Mouse (Mus musculus) MEL (cell line): ENCODE results near the gene Pacs1. TPM values are rescaled to one million over a fixed set of nuclear protein-coding genes. Genes with fewer than 3 reads are reported as not detected.

ENCODE experiments used
- DNase-seq: peaks from one replicate; pipeline ENCODE4 v3.0.0; 2011; ENCODE audit warnings: low read depth, low spot score
- H3K27ac ChIP-seq: 2 replicates; pipeline ENCODE4 v1.5.1; 2012; ENCODE audit warnings: low read depth, mild to moderate bottlenecking, control low read depth, low read length, moderate library complexity; ENCODE audit not compliant: control insufficient read depth
- H3K27me3 ChIP-seq, 2 experiments: fragments of 150-350 bp in 1 of 2; sonication (generic) in 1 of 2; 2 replicates each; pipeline ENCODE4 v1.6.1; 2012; ENCODE audit warnings: low read length in 2 of 2, mild to moderate bottlenecking in 2 of 2, improper control_type of control experiment in 1 of 2, moderate library complexity in 1 of 2; ENCODE audit not compliant: insufficient read depth in 2 of 2, control insufficient read depth in 1 of 2
- H3K36me3 ChIP-seq, 2 experiments: 2 replicates each; pipeline ENCODE4 v1.6.1; 2012 to 2014; ENCODE audit warnings: low read length in 2 of 2, improper control_type of control experiment in 1 of 2, inconsistent platforms in 1 of 2, mild to moderate bottlenecking in 1 of 2; ENCODE audit not compliant: insufficient read depth in 2 of 2, control insufficient read depth in 1 of 2
- H3K4me1 ChIP-seq, 2 experiments: fragments of 150-350 bp in 1 of 2; sonication (generic) in 1 of 2; 2 replicates each; pipeline ENCODE4 v1.6.1; 2012; ENCODE audit warnings: low read length in 2 of 2, improper control_type of control experiment in 1 of 2, mild to moderate bottlenecking in 1 of 2; ENCODE audit not compliant: insufficient read depth in 2 of 2, control insufficient read depth in 1 of 2
- H3K4me3 ChIP-seq, 2 experiments: fragments of 150-350 bp in 1 of 2; sonication (generic) in 1 of 2; 2 replicates each; pipeline ENCODE4 v1.5.1; 2012; ENCODE audit warnings: low read depth in 2 of 2, low read length in 2 of 2, mild to moderate bottlenecking in 2 of 2, moderate library complexity in 2 of 2, control low read depth in 1 of 2, improper control_type of control experiment in 1 of 2; ENCODE audit not compliant: control insufficient read depth in 1 of 2, insufficient read depth in 1 of 2
- H3K79me2 ChIP-seq: 2 replicates; pipeline ENCODE4 v1.6.1; 2012; ENCODE audit warnings: mild to moderate bottlenecking, low read length, moderate library complexity; ENCODE audit not compliant: control insufficient read depth, poor library complexity, insufficient read depth
- H3K9ac ChIP-seq: 2 replicates; pipeline ENCODE4 v1.6.1; 2012; ENCODE audit warnings: low read depth, mild to moderate bottlenecking, control low read depth, low read length, moderate library complexity; ENCODE audit not compliant: control insufficient read depth, poor library complexity, severe bottlenecking
- H3K9me3 ChIP-seq: fragments of 150-350 bp; sonication (generic); replicated peaks from 2 replicates; pipeline ENCODE4 v1.6.1; 2012; ENCODE audit warnings: mild to moderate bottlenecking, low read length, improper control_type of control experiment, moderate library complexity; ENCODE audit not compliant: insufficient read depth
- CTCF ChIP-seq, 3 experiments: IDR thresholded peaks in 2 of 3; conservative IDR thresholded peaks in 1 of 3; 2 replicates each; pipeline ENCODE4 v1.5.1; 2011 to 2012; ENCODE audit warnings: low read length in 3 of 3, low read depth in 2 of 3, mild to moderate bottlenecking in 2 of 3, improper control_type of control experiment in 1 of 3, inconsistent platforms in 1 of 3, mixed read lengths in 1 of 3, moderate library complexity in 1 of 3; ENCODE audit not compliant: control insufficient read depth in 1 of 3, insufficient read depth in 1 of 3, poor library complexity in 1 of 3, severe bottlenecking in 1 of 3
- ELF1 ChIP-seq: IDR thresholded peaks from 2 replicates; pipeline ENCODE4 v1.6.1; 2014; ENCODE audit warnings: low read depth, mild to moderate bottlenecking, inconsistent platforms, low read length, improper control_type of control experiment, moderate library complexity
- EP300 ChIP-seq, 2 experiments: IDR thresholded peaks; 2 replicates each; pipeline ENCODE4 v1.6.1; 2011; ENCODE audit warnings: improper control_type of control experiment in 2 of 2, low read length in 2 of 2, low read depth in 1 of 2, mild to moderate bottlenecking in 1 of 2
- GABPA ChIP-seq: IDR thresholded peaks from 2 replicates; pipeline ENCODE4 v1.6.1; 2012; ENCODE audit warnings: low read depth, mild to moderate bottlenecking, inconsistent platforms, low read length, improper control_type of control experiment, moderate library complexity
- GATA1 ChIP-seq: IDR thresholded peaks from 2 replicates; pipeline ENCODE4 v1.6.1; 2011; ENCODE audit warnings: low read depth, low read length, improper control_type of control experiment
- JUND ChIP-seq: IDR thresholded peaks from 2 replicates; pipeline ENCODE4 v1.6.1; 2011; ENCODE audit warnings: low read depth, mild to moderate bottlenecking, improper control_type of control experiment, low read length
- MAFK ChIP-seq: IDR thresholded peaks from 2 replicates; pipeline ENCODE4 v1.6.1; 2011; ENCODE audit warnings: low read depth, mild to moderate bottlenecking, low read length, improper control_type of control experiment, borderline replicate concordance
- MEF2A ChIP-seq: IDR thresholded peaks from 2 replicates; pipeline ENCODE4 v1.6.1; 2014; ENCODE audit warnings: low read depth, mild to moderate bottlenecking, inconsistent platforms, low read length, improper control_type of control experiment; ENCODE audit not compliant: poor library complexity, insufficient replicate concordance, severe bottlenecking; ENCODE audit errors: extremely low read depth
- MXI1 ChIP-seq: IDR thresholded peaks from 2 replicates; pipeline ENCODE4 v1.6.1; 2011; ENCODE audit warnings: mild to moderate bottlenecking, low read depth, low read length, improper control_type of control experiment
- MYC ChIP-seq: IDR thresholded peaks from 2 replicates; pipeline ENCODE4 v1.6.1; 2011; ENCODE audit warnings: low read depth, mild to moderate bottlenecking, low read length, improper control_type of control experiment, moderate library complexity
- NELFE ChIP-seq: IDR thresholded peaks from 2 replicates; pipeline ENCODE4 v1.6.1; 2011; ENCODE audit warnings: low read depth, low read length, improper control_type of control experiment
- NRF1 ChIP-seq: IDR thresholded peaks from 2 replicates; pipeline ENCODE4 v1.6.1; 2014; ENCODE audit warnings: low read depth, mild to moderate bottlenecking, inconsistent platforms, low read length, improper control_type of control experiment, moderate library complexity; ENCODE audit not compliant: poor library complexity, insufficient read depth, severe bottlenecking
- POLR2A ChIP-seq, 2 experiments: IDR thresholded peaks; 2 replicates each; pipeline ENCODE4 v1.6.1; 2011 to 2012; ENCODE audit warnings: low read length in 2 of 2, mild to moderate bottlenecking in 2 of 2, control low read depth in 1 of 2, improper control_type of control experiment in 1 of 2, low read depth in 1 of 2, moderate library complexity in 1 of 2; ENCODE audit not compliant: control insufficient read depth in 1 of 2, insufficient read depth in 1 of 2, poor library complexity in 1 of 2
- POLR2AphosphoS2 ChIP-seq: IDR thresholded peaks from 2 replicates; pipeline ENCODE4 v1.6.1; 2011; ENCODE audit warnings: low read length, improper control_type of control experiment
- RAD21 ChIP-seq: IDR thresholded peaks from 2 replicates; pipeline ENCODE4 v1.6.1; 2011; ENCODE audit warnings: mild to moderate bottlenecking, low read depth, low read length, improper control_type of control experiment
- RCOR1 ChIP-seq: IDR thresholded peaks from 2 replicates; pipeline ENCODE4 v1.6.1; 2012; ENCODE audit warnings: low read depth, mild to moderate bottlenecking, inconsistent platforms, low read length, improper control_type of control experiment
- SIN3A ChIP-seq: IDR thresholded peaks from 2 replicates; pipeline ENCODE4 v1.6.1; 2012; ENCODE audit warnings: low read length, improper control_type of control experiment, inconsistent platforms
- SMC3 ChIP-seq: IDR thresholded peaks from 2 replicates; pipeline ENCODE4 v1.6.1; 2011; ENCODE audit warnings: low read depth, low read length, improper control_type of control experiment
- TCF12 ChIP-seq: IDR thresholded peaks from 2 replicates; pipeline ENCODE4 v1.6.1; 2014; ENCODE audit warnings: low read depth, mild to moderate bottlenecking, inconsistent platforms, low read length, improper control_type of control experiment, moderate library complexity
- UBTF ChIP-seq: IDR thresholded peaks from 2 replicates; pipeline ENCODE4 v1.6.1; 2012; ENCODE audit warnings: low read depth, mild to moderate bottlenecking, inconsistent platforms, low read length, improper control_type of control experiment, moderate library complexity, borderline replicate concordance; ENCODE audit not compliant: insufficient read depth
- USF1 ChIP-seq: IDR thresholded peaks from 2 replicates; pipeline ENCODE4 v1.6.1; 2014; ENCODE audit warnings: low read depth, mild to moderate bottlenecking, inconsistent platforms, low read length, improper control_type of control experiment, moderate library complexity
- ZC3H11A ChIP-seq: IDR thresholded peaks from 2 replicates; pipeline ENCODE4 v1.6.1; 2012; ENCODE audit warnings: low read depth, mild to moderate bottlenecking, inconsistent platforms, low read length, improper control_type of control experiment
- ZKSCAN1 ChIP-seq: IDR thresholded peaks from 2 replicates; pipeline ENCODE4 v1.6.1; 2012; ENCODE audit warnings: low read depth, mild to moderate bottlenecking, inconsistent platforms, low read length, improper control_type of control experiment, moderate library complexity
- ZMIZ1 ChIP-seq: IDR thresholded peaks from 2 replicates; pipeline ENCODE4 v1.6.1; 2012; ENCODE audit warnings: low read depth, mild to moderate bottlenecking, inconsistent platforms, low read length, improper control_type of control experiment, moderate library complexity
- polyA plus RNA-seq, 2 experiments: library from polyadenylated mRNA; stranded (reverse) in 1 of 2; unstranded in 1 of 2; fragments of >175 nt in 1 of 2; fragments of >200 nt in 1 of 2; gene quantifications; 2 replicates each; pipeline versions ENCODE4 v1.2.1 to v1.2.4; 2012; ENCODE audit warnings: low replicate concordance in 2 of 2, low read depth in 1 of 2; ENCODE audit not compliant: insufficient read length in 2 of 2, insufficient read depth in 1 of 2, missing spikeins in 1 of 2
- total RNA-seq: library from RNA; depleted of rRNA; stranded (reverse); fragments of 300-350 nt; gene quantifications from 2 replicates; pipeline ENCODE4 v1.2.3, GENCODE M21; 2012

Gene Pacs1
- total and polyA plus RNA-seq, 3 experiments, result 5.7 to 19.9 TPM; not detected in 1

DNA sequence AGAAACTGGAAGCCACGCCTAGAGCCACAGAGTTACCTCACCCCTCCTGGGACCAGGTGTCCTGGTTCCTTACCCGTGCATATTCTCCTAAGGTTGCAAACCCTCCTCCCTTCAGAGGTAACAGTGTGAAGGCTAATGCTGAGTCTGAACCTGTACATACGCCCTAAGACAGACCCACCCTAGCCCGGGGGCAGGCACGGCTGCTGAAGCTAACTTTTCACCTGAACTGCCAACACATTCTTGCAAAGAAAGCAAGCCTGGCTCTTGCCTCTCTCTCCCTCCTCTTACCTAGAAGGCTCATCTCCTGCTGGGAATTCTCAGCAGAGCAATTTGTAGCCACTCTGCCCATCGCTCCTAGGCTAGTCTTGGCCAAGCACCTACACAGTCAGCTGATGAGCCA is 27.7 kb upstream of the Pacs1 start:
- peaks cover under 1% of the 10 kb centered on the region; the same call in 1 of the 2 replicates for H3K79me2 ChIP-seq
- DNase-seq, result no peak

DNA sequence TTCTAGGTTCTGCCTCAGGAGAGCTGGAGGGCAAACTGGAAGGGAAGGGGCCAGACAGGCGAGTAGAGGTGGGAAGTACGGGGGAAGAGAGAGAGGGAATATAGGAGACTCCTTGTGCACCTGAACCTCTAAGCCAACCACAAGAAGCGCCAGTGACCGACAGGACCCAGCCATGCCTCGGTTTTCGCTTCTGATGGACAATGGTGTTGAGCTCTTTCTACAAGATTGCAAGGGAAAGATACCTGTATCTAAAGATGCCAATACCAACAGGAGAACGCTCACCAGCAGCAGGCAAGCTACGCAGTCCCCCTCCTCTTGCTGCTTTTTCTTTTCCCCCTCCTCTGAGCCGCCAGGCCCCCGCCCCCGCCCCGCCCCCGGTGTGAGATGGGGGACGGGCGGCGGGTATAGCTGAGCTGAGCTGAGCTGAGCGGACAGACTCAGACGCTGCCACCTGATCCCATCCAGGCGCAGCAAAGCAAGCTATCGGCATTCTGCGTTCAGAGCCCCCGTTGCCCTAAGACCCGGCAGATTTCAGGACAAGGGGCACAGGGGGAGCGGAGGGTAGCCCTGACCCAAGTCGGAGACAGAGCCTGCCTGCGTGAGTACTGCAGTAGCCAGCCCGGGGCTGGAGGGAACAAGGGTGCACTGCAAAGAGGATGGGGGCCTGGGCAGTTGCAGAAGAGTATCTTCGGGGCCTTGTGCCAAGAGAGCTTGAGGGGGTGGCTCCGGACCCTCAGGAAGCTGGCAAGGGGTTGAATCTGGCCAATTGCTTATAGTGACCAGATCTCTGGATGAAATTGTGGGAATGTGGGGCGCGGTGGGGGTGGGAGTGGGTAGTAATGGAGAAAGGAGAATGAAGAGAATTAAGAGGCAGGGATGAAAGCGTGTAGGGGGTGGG is 25.2 kb upstream of the Pacs1 start, which contains the start of gene Gal3st3:
Gene Gal3st3 (plus strand): TSS at position 429 of the 898 bp plus-strand sequence.
- no peak for DNase-seq
- H3K79me2 ChIP-seq, result peaks cover 17% of the 10 kb centered on the region
- no peak within 1 kb of the TSS for H3K4me3 ChIP-seq
- H3K9me3 ChIP-seq, result no peaks in the 10 kb centered on the region
- no peak within 1 kb of the TSS for H3K9ac ChIP-seq
- TF ChIP-seq MYC, result no peak
- TF ChIP-seq RCOR1, result no peak
- TF ChIP-seq ZC3H11A, result no peak
- TF ChIP-seq NRF1, result no peak
- no peak for TF ChIP-seq POLR2AphosphoS2
- no peak for TF ChIP-seq RAD21
- TF ChIP-seq MXI1, result no peak
- TF ChIP-seq SMC3, result no peak
- no peak for TF ChIP-seq EP300 (IDR thresholded peaks at IDR 0.05; ENCODE audit: low read depth in 1 of 2, low read length in 2 of 2)
- TF ChIP-seq SIN3A, result no peak
- TF ChIP-seq NELFE, result no peak
- TF ChIP-seq POLR2A (IDR thresholded peaks at IDR 0.05; ENCODE audit: control insufficient read depth in 1 of 2, insufficient read depth in 1 of 2, low read depth in 1 of 2, low read length in 2 of 2, poor library complexity in 1 of 2), result no peak
- TF ChIP-seq USF1, result no peak
- TF ChIP-seq MAFK, result no peak
- TF ChIP-seq JUND, result no peak
- no peak for TF ChIP-seq ZKSCAN1
- TF ChIP-seq TCF12, result no peak
- TF ChIP-seq UBTF, result no peak
- TF ChIP-seq, all 39 proteins: peak for 0
- Histone ChIP-seq H3K27ac (no peak within 1 kb of the TSS), H3K4me1 (peaks cover 5 to 12% of the 10 kb centered on the region in 2 experiments), H3K36me3 (peaks cover 3 to 17% of the 10 kb centered on the region in 2 experiments; a peak in 3 of 4 replicates), H3K27me3 (no peaks in the 10 kb centered on the region)

More for the DNA sequence above, 27.7 kb upstream of the Pacs1 start:
- TF ChIP-seq ELF1 (no peak), USF1 (no peak), MEF2A (no peak), CTCF (IDR thresholded peaks at IDR 0.05 in 2 of 3, conservative IDR thresholded peaks at IDR 0.05 in 1 of 3; ENCODE audit: control insufficient read depth in 1 of 3, insufficient read depth in 1 of 3, low read depth in 2 of 3, low read length in 3 of 3, poor library complexity in 1 of 3, severe bottlenecking in 1 of 3) (no peak), SMC3 (no peak), GABPA (no peak), GATA1 (no peak), POLR2AphosphoS2 (no peak), JUND (no peak), ZC3H11A (no peak), ZMIZ1 (no peak)
- TF ChIP-seq, all 39 proteins: peak for 0
- H3K9me3 ChIP-seq, result no peaks in the 10 kb centered on the region
- peaks cover 0 to 6% of the 10 kb centered on the region in 2 experiments; a peak in 2 of 4 replicates for H3K4me1 ChIP-seq
- peaks cover 0 to 5% of the 10 kb centered on the region in 2 experiments; a peak in 2 of 4 replicates for H3K36me3 ChIP-seq
- H3K27ac ChIP-seq, result no peak overlapping the region
- H3K27me3 ChIP-seq, result no peaks in the 10 kb centered on the region
- H3K4me3 ChIP-seq, result no peak overlapping the region
- H3K9ac ChIP-seq, result no peak overlapping the region
